Mouse (Mus musculus) midbrain, postnatal 0 days (tissue): Measurements from ENCODE around the gene 1300017J02Rik. TPM values are rescaled to one million over a fixed set of nuclear protein-coding genes. Genes with fewer than 3 reads are reported as not detected.

Experiments
- ATAC-seq: fragments of 200-750 bp; cut with Nextera tagmentation; 2 replicates; pipeline ENCODE4 v1.8.0; 2017; ENCODE audit warnings: moderate number of reproducible peaks, mild to moderate bottlenecking, moderate TSS enrichment, moderate library complexity; ENCODE audit not compliant: low FRiP score
- DNase-seq: peaks from one replicate; pipeline ENCODE4 v3.0.0-alpha.2; 2015; ENCODE audit warnings: low spot score
- H3K27ac ChIP-seq: fragments of 300-500 bp; sonication (generic); 2 replicates; pipeline ENCODE4 v1.5.1; 2014; ENCODE audit warnings: low read depth, mild to moderate bottlenecking, low read length, mixed read lengths
- H3K27me3 ChIP-seq: fragments of 300-500 bp; sonication (generic); 2 replicates; pipeline ENCODE4 v1.6.1; 2014; ENCODE audit warnings: low read length, control low read depth, mixed read lengths; ENCODE audit not compliant: insufficient read depth
- H3K36me3 ChIP-seq: fragments of 300-500 bp; sonication (generic); 2 replicates; pipeline ENCODE4 v1.6.1; 2014; ENCODE audit warnings: low read length, control low read depth, mixed read lengths; ENCODE audit not compliant: insufficient read depth
- H3K4me1 ChIP-seq: fragments of 300-500 bp; sonication (generic); 2 replicates; pipeline ENCODE4 v1.6.1; 2014; ENCODE audit warnings: mild to moderate bottlenecking, control low read depth, antibody characterized with exemption, low read length, mixed read lengths; ENCODE audit not compliant: insufficient read depth
- H3K4me2 ChIP-seq: fragments of 300-500 bp; sonication (generic); 2 replicates; pipeline ENCODE4 v1.6.1; 2014; ENCODE audit warnings: low read depth, mild to moderate bottlenecking, low read length, mixed read lengths; ENCODE audit not compliant: poor library complexity, severe bottlenecking
- H3K4me3 ChIP-seq: fragments of 300-500 bp; sonication (generic); 2 replicates; pipeline ENCODE4 v1.5.1; 2014; ENCODE audit warnings: low read depth, mild to moderate bottlenecking, low read length, moderate library complexity
- H3K9ac ChIP-seq: fragments of 300-500 bp; sonication (generic); replicated peaks from 2 replicates; pipeline ENCODE4 v1.6.1; 2014; ENCODE audit warnings: mild to moderate bottlenecking, low read length, moderate library complexity, mixed read lengths; ENCODE audit not compliant: poor library complexity, severe bottlenecking
- H3K9me3 ChIP-seq: fragments of 300-500 bp; sonication (generic); 2 replicates; pipeline ENCODE4 v1.6.1; 2016; ENCODE audit warnings: low read length, control low read depth
- CTCF ChIP-seq: IDR thresholded peaks from 2 replicates; pipeline ENCODE4 v1.5.1; 2016; ENCODE audit warnings: antibody characterized with exemption, mild to moderate bottlenecking
- WGBS: fragments of 180-500 bp; shearing (Covaris S2); extraction: QIAGEN DNeasy Blood & Tissue Kit; methylation state at CpG from one replicate; pipeline ENCODE4 v1.1.7; 2014; 5-methylcytosine and 5-hydroxymethylcytosine counted together
- polyA plus RNA-seq: library from polyadenylated mRNA; unstranded; fragments of >200 nt; fragmentation: Nextera tagmentation; extraction: Ambion mirVana; gene quantifications from 2 replicates; pipeline ENCODE4 v1.2.1, GENCODE M21; 2015
- total RNA-seq: library from RNA; depleted of rRNA; stranded (reverse); fragments of >200 nt; gene quantifications from 2 replicates; pipeline ENCODE4 v1.2.3, GENCODE M21; 2014

Gene 1300017J02Rik
- total and polyA plus RNA-seq, 2 experiments from 2014 or later = 0.27 to 0.56 TPM

GRCm38 (mm10) chr9:103234565-103235165 is 70.2 kb downstream of the 1300017J02Rik start:
- H3K4me3 ChIP-seq = no peak overlapping the region
- no peak for TF ChIP-seq CTCF
- no peak overlapping the region for H3K27ac ChIP-seq
- no peaks in the 10 kb centered on the region for H3K9me3 ChIP-seq
- H3K27me3 ChIP-seq = no peaks in the 10 kb centered on the region
- H3K4me1 ChIP-seq = no peaks in the 10 kb centered on the region
- ATAC-seq (no peak), DNase-seq (no peak)
- H3K36me3 ChIP-seq = no peaks in the 10 kb centered on the region
- 60% methylated on average over 7 of the region's 7 CpGs for WGBS
- no peak overlapping the region for H3K4me2 ChIP-seq
- H3K9ac ChIP-seq = no peak overlapping the region

DNA sequence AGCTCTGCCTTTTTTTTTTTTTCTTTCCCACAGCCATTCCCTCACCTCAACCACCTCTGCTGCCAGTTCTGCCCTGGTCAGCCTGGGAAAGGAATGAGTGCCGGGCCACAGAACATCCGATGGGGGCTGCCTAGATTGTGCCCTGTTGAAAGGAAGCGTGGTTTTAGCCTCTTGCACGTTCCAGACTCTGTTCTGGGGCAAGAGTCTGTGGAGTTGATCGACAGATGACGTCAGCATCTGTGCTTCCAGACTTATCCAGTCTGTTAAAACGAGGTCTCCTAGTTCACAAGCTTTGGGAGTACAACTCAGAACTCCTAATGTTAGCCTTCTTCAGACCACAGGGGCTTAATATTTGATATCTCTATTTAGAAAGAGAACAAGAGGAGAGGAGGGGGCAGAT is 70.8 kb downstream of the 1300017J02Rik start:
- DNase-seq (no peak), ATAC-seq (no peak)
- no peaks in the 10 kb centered on the region for H3K36me3 ChIP-seq
- H3K4me3 ChIP-seq = no peak overlapping the region
- H3K9ac ChIP-seq = no peak overlapping the region
- H3K9me3 ChIP-seq = no peaks in the 10 kb centered on the region
- no peak overlapping the region for H3K27ac ChIP-seq
- H3K4me2 ChIP-seq = no peak overlapping the region
- 77% methylated on average over 7 of the region's 7 CpGs for WGBS
- H3K27me3 ChIP-seq = no peaks in the 10 kb centered on the region
- TF ChIP-seq CTCF = no peak
- no peaks in the 10 kb centered on the region for H3K4me1 ChIP-seq

GRCm38 (mm10) chr9:103233006-103233395 is 71.9 kb downstream of the 1300017J02Rik start:
- Histone ChIP-seq H3K4me3 (no peak overlapping the region), H3K27me3 (no peaks in the 10 kb centered on the region), H3K27ac (no peak overlapping the region), H3K4me1 (no peaks in the 10 kb centered on the region), H3K9ac (no peak overlapping the region), H3K4me2 (no peak overlapping the region), H3K36me3 (no peaks in the 10 kb centered on the region), H3K9me3 (no peaks in the 10 kb centered on the region)
- DNase-seq = no peak
- 79% methylated on average over 7 of the region's 7 CpGs for WGBS
- no peak for TF ChIP-seq CTCF
- ATAC-seq = no peak

DNA sequence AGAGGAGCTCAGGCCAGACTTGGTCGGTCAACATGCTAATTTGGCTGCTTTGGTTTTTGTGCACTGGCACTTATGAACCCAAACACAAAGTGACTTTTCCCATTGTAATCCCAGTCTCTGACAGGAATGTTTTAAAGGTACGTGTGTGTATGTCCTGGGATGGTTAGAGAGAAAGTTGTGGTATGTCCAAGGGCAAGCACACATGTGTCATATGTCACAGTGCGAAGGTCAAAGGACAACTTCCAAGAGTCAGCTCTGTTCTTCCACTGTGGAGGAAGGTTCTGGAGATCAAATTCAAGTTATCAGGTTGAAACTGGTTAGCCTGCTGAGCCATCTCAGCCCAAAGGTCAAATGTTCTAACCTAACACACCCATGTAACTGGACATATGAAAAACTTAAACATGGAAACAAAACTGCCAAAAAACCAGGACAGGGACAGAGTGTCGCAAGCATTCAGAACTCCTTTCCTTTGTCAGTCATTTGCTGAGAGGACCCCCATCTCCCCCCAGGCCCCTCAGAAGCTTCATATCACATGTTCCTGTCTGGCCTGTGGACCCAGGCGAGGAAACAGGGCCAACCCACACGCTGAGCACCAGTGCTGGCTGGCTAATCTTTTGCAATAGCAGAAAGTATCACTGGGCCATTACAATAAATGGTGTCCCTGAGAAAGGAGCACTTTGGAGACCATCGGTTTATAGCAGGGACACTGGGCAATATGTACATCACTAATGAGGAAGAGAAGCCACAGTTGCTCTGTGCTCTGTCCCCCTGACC is 72.5 kb downstream of the 1300017J02Rik start:
- no peak overlapping the region for H3K4me2 ChIP-seq
- H3K36me3 ChIP-seq = no peaks in the 10 kb centered on the region
- ATAC-seq (no peak), DNase-seq (no peak)
- H3K9ac ChIP-seq = no peak overlapping the region
- H3K4me1 ChIP-seq = no peaks in the 10 kb centered on the region
- no peak for TF ChIP-seq CTCF
- no peaks in the 10 kb centered on the region for H3K9me3 ChIP-seq
- WGBS = 90% methylated on average over 7 of the region's 7 CpGs
- no peak overlapping the region for H3K27ac ChIP-seq
- H3K27me3 ChIP-seq = no peaks in the 10 kb centered on the region
- H3K4me3 ChIP-seq = no peak overlapping the region

- Histone ChIP-seq H3K27me3 (no peaks in the 10 kb centered on the region), H3K9ac (0 out of 2 replicates have a peak within 1 kb of the TSS, but pooled peaks have one; percentile 29), H3K9me3 (no peaks in the 10 kb centered on the region), H3K4me3 (no peak within 1 kb of the TSS), H3K4me2 (peak within 1 kb of the TSS; percentile 39), H3K36me3 (no peaks in the 10 kb centered on the region), H3K4me1 (no peaks in the 10 kb centered on the region), H3K27ac (peak within 1 kb of the TSS; percentile 47; the same call in 1 of the 2 replicates)
- DNase-seq (peak; percentile 55), ATAC-seq (peak; percentile 64)
- 60% methylated on average over 29 of the region's 29 CpGs for WGBS
- TF ChIP-seq CTCF = no peak
Observed at GRCm38 (mm10) chr9:103230151-103230951, 74.5 kb downstream of the 1300017J02Rik start, which contains the start of the genes Gm20425 and Trf. Gene Gm20425 (minus strand): TSS chr9:103230307. Gene Trf (minus strand): TSS chr9:103230444.
